Mouse (Mus musculus) lung, embryonic 16.5 days (tissue): ENCODE results near the gene Pigk. TPM values are rescaled to one million over a fixed set of nuclear protein-coding genes. Genes with fewer than 3 reads are reported as not detected.

Source experiments
- polyA plus RNA-seq: library from polyadenylated mRNA; unstranded; fragments of >200 nt; fragmentation: Nextera tagmentation; extraction: Ambion mirVana; gene quantifications from 2 replicates; pipeline ENCODE4 v1.2.1, GENCODE M21; 2015

Gene Pigk
- polyA plus RNA-seq, 1 experiment from 2014 or later: 50.3 TPM

Other genes with a start within 250 kb of the Pigk start
- gene Ak5, start 45.7 kb upstream of the Pigk start, polyA plus RNA-seq: 1.8 and 2.3 TPM in 2 replicates